Mouse (Mus musculus) mouse trophoblast stem cell (cell line): ENCODE data around the gene Nckap1l.

Source experiments
- in situ Hi-C, 2 experiments: fragments of 300-500 bp; cut with MseI, MboI; formaldehyde crosslinking; loops; 2 replicates in 1 of 2; 3 replicates in 1 of 2; pipeline ENCODE4 v1.15.1; 2025

Nckap1l gene

DNA sequence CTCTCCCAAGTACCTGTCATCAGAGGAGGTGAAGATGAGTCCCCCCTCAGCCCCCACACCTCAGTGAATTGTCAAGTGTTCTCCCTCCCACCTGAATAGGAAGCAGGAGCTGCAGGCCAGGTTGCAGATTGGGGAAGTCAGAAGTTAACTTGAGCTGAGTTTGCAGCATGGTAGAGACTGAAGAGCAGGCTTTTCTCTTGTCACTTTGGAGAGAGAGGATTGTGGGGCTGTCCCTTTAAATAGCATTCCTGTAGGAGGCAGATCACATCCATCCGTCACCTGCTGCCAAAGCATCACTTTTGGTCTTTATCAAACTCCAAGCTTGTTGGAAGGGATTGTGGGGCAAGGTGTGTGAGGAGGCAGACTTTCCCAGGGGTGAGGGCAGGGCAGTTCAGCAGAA, 47.1 kb downstream of the Nckap1l start:
- in situ Hi-C loops, result no loop called here

DNA sequence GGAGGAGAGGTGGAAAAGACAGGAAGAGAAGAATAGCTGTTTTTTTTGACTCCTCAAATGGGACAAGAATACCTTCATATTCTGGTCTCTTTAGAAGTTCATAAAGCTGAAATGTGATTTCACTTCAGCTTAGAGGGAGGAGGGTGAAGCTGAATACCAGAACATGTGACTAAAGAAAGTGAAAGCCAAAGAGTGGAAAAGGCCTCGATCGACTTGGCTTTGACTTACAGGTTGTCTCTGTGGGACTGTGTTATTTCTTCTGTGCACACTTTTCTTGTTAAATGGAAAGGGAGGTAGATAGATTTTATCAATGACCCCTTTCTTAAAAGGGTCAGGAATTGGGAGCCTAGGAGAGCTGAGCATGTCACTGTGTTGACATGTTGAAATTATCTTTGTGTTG, 47.6 kb downstream of the Nckap1l start:
- in situ Hi-C loops, result no loop called here

DNA sequence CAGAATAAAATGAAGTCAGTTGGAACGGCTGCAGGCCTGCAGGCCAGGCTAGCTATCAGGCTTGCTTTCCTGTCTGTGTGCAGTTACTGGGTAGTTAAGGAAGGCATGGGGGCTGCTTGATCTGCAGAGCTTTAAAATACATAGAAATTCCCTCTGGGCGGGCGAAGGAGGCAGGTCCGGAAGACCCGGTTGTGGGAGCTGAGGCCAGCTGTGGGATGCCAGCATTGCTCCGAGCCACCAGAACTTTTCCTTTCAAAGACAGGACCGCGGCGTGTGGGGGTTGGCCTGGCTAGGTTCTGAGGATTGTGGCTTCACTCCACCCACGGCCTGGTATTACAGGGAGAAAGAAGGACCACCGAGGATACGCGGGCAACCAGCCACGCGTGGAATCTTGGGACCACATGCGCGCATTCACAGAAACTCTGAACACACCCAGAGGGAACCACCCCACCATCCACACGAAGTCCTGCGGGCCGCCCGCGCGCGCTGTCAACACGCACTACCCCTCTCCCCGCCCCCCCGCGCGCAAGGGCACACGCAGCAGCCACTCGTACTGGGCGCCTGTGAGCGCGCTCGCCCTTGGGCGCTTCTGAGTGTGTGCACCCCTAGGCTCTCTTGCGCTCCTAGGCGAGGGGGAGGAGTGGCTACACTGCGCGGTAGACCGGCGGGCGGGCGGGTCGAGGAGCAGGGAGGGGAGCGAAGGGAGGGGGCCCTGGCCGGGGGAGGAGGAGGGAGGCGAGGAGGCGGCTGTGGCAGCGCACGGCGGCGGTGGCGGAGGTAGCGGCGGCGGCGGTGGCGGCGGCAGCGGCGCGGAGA, 49.0 kb downstream of the Nckap1l start, which contains the start of gene Pde1b:
Gene Pde1b (plus strand): TSS at position 600 of the 816 bp plus-strand sequence.
- in situ Hi-C loops, result no loop called here

DNA sequence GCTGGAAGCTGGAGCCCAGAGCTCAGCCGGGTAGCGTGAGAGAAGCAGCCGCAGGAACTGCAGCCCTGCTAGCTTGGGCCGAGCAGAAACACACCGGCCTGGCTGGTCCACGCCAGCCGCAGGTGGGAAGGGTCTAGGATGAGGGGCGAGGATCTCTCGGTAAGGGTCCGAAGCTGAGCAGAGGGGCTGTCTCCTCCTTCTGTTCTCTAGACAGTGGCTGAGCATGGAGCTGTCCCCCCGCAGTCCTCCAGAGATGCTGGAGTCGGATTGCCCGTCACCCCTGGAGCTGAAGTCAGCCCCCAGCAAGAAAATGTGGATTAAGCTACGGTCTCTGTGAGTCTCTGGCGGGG, 49.6 kb downstream of the Nckap1l start:
- in situ Hi-C loops, result no loop called here

DNA sequence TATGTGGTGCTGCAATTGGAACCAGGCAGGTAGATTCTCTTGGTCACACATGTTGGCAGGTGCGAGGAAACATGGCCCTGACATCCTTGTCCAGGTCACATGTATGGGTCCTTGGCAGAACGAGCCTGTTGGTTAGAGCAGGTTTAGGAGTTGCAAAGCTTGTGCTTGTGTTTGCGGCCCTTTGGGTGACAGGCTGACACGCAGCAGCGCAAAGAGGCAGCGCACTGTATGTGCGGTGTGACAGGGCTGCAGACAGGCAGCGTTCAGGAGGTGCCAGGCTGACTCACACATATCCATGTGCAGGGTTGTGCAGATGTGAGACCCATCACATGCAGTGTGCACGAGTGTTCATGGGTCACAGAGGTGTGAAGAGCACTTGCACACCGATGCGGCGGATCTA, 50.1 kb downstream of the Nckap1l start:
- in situ Hi-C loops, result no loop called here

DNA sequence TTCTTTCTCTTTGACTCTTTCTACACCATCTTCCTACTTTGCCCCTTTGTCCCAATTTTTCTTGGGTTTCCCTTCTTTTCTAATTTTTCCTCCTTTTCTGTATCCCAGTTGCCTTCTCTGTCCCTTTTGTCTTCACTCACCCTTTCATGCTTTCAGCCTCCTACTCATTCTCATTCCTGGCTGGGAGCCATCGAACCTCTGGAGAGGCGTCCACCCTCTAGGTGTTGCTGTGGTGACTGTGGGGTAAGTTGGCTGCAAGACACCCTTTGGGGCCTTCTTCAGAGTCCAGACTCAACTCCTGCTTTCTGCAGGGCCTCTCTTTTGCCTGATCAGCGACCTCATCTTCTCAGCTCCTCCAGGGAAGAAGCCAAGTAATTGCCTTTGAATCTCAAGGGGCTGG, 55.7 kb downstream of the Nckap1l start:
- in situ Hi-C loops, result no loop called here

DNA sequence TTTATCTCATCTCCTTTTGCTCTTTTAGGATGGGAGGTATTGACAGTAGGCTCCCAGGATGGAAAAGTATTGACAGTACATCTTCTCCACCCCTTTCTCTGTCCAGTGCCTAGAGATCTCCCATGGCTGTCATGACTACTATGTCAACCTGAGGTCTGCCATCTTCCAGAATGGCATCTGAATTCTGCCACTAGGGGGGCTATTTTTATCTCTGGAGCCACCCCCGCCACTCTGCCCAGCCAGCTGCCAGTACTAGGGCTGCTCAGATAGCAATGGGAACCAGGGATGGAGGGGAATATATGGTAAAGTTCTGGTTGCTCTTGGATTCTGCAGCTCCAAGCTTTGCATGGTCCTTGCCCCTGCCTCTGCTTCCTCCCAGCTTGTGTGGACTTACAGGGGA, 58.1 kb downstream of the Nckap1l start:
- in situ Hi-C loops, result no loop called here

DNA sequence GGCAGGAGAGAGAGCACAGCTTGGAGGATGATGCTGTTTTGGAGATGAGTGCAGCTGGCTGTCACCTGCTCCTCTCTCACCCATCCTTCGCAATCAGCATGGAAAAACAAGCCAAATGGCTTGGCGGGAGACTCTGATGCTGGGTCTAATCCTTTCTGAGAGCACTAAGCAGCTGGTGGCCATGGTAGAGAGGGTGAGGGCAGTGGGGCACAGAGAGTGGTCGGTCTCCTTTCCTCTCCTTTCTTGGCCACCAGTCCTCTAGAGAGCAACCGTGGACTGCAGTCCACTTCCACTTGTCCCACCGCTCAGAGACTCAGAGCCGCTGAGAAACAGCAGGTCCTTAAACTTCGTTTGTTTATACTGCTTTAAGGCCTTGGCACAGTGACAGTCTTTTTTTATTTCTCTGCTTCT, 60.0 kb downstream of the Nckap1l start:
- in situ Hi-C loops, result no loop called here

DNA sequence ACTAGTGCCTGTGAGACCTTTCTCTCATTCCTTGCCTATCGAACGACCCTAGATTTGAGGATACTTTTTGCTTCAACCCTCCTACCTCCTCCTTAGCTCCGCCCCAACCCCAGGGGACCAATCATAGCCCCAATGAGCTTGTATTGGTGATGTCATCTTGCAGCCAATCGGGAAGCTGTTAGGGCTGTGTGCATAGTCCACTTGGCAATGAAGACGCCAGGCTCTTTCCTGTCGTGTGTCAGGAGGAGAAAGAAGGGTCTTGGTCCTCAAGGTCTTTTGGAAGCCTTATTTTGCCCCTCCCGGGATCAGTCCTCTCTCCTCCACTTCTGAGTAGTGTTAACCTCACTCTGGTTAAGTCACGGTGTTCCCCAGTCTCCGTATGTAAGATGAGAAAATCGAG, 60.5 kb downstream of the Nckap1l start:
- in situ Hi-C loops, result no loop called here

DNA sequence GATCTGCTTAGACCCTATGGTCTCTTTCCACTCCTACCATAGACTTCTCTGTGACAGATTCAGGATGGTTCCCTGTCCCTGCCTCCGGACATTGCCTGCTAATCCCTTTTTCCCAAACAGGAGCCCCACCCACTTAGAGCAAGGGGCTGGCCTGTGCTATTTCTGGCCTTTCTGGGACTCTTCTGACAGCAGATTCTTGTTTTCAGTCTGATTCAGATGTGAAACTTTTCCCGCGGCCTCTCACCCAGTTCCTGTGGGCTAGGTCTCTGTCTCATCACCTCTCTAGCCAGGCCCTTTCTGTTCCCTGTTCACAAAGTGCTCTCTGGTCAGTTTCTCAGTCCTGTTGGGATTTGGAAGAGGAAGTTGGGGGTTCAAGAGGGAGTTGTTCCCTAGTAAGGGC, 61.3 kb downstream of the Nckap1l start:
- in situ Hi-C loops, result no loop called here

DNA sequence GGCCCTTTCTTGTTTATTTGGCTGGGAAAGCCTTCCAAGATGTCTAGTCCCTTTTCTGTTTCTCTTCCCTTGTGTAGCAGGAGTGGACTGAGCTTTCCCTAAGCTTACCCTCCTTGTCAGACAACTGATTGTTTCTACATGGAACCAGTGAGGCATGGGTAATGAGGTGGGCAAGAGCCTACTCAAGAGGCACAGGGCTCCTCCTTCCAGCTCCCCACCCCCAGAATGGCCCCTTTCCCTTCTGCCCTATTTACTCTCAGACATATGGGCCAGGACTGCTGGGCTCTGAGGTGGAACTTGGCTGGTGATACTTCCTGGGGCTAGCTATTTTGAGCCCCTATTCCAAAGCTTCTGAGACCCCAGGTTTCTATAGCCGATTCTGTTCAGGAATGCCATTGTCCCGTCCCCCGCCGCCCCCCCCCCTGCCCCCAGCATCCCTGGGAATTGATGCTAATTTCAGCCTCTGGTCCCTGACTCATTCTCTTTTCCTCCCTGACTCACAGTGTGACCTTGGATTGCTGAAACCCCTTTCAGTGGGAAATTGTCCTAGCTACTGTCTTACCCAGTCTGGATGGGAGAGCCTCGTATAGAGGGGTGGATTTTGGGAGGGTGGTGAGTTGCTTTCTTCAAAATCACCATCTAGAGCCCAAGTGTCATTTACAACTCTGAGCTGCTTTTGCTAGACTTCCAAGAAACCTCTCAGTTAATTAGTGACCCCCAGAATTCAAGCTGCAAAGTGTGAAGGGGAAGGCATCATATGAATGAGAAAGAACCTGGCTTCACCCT, 65.2 kb downstream of the Nckap1l start:
- in situ Hi-C loops, result no loop called here

DNA sequence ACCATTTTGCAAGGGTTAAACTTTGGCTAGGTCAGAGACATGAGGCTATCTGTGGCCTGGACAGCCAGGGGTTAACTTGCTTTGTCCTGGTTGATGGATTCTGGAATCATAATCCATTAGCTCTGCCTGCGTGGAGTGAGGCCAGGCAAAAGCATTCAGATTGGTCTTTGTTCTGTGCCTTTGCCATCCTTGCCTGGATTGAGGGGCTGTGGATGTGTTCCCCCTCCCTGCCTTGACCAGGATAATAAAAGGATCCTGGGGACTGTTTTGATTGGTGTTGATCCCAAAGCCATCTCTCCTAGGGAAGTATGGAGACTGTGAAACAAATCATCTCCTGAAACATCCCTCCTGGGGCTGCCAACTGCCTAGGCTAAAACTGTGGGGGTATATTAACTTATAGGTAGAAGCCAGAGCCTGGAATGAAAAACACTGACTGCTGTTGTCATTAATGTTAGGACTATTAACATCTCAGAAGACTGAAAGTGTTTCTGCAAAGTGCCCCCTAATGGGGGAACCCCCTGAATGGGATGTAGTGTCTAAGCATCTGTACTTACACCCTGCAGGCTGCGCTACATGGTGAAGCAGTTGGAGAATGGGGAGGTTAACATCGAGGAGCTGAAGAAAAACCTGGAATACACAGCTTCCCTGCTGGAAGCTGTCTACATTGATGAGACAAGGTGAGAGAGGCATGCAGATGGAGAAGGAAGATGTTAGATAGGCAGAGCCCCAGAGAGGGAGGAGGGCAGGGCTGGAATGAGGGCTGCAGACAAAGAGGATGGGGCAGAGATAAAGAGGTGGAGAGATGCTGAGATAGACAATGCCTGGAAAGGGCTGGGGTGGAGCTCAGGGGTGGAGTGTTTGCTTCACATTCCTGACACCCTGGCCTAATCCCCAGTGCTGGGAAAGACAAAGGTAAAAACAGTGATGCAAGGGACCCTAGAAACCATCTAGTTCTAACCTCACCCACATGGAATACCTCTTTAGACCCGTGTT, 66.1 kb downstream of the Nckap1l start:
- in situ Hi-C loops, result no loop called here

DNA sequence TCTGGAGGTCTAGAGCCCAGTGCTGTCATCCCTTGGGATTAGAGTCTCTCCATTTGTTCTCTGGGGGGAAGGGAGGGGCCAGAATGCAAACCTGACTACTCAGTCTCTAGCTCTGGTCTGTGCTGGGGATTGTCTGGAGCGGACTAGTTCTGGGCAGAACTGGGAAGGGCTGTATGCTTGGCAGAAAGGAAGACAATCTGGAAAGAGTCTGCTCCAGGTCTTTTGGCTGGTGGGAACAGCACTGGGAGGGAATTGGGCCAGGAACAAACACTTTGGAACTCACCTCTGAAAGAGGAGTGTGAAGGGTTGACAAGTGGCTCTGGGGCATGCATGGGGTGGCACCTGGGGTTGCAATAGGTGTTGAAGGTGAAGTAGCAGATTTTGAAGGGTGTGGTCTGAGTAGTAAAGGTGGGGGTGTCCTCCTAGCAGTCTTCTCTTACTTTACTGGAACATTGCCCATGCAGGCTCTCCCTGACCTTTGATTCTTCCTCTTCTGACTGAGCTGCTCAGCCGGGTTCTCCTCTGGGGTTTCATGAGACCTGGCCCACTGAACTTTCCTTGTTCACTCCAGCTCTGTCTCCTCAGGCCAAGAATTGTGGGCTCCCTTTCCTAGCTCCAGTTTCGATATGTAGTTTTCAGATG, 69.0 kb downstream of the Nckap1l start:
- in situ Hi-C loops, result no loop called here

DNA sequence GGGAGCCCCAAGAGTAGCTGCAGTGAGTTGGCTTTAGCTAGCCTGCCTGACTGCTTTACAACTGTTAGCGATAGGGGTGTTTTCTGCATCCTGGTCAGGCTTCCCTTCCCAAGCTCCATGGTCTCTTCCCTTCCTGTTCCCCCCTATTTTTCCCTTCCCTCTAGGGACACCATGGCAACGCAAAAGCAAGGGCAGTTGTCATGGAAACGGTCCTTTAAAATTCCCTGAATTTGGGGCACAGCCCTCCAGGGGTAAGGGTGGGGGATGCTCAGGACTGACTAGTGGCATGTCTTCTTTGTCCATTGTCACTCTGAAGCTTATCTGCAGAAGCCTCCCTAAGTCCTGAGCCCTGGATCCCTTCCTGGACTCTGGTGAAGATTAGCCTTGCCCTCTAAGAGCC, 69.6 kb downstream of the Nckap1l start:
- in situ Hi-C loops, result no loop called here

DNA sequence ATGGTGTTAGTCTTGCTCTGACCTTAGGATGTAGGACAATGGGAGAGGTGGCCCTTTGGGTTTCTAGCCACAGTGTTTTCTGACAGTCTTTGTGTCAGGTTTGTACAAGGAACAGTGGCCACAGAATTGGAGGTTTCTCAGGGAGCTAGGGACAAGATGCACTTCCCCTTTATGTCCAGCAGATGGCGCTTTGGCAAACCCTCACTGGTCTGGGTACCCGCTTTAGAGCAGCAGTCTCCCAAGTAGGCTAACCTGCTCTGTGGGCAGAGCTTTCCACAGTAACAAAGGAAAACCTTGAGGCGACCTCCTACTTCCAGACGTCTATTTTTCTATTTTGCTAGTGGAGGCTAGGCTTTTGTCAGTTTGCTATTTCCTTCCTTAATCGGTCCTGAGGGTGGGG, 76.8 kb downstream of the Nckap1l start:
- in situ Hi-C loops, result no loop called here

DNA sequence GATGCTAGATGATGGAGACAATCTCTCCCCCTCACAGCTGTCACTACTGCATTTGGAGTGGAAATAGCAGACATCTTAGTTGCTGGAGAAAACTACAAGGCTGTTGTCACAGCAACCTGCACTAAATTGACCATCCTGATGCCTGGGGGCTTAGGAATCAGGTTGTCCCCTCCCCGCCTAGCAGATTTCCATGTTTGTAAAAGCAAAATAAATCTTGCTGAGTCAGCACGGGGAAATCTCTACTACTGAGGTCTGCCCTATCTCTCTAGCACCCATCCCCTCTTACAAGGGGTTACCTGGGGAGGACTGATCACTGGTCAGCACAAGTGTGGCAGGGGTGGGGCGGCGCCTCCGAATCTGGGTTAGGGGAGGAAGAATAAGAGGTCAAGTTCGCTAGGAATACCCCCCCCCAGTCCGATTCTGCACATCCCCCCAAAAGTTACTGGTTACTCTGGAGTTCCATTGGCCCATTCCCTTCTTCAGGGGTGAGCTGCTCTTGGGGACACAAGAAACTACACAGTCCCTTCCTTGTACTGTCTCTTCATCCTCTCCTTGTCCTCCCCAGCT, 80.5 kb downstream of the Nckap1l start:
- in situ Hi-C loops, result no loop called here

DNA sequence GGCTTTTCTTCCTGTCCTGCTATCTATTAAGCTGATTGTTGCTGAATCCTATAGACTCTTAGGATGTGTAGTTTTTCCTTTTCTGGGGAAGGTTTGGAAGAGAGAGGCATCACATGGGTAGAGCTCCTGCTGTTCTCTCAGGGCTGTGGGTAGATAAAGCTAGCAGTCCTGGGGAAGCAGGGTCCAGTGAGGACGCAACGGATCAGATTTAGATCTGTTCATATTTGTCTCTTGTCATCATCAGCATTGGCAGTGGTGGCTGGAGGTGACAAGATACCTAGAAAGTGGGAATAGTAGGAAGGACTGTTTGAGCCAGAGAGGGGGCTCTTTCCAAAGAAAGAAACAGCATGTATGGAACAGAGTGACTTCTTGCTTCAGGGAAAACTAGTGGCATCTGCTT, 81.4 kb downstream of the Nckap1l start:
- in situ Hi-C loops, result no loop called here

DNA sequence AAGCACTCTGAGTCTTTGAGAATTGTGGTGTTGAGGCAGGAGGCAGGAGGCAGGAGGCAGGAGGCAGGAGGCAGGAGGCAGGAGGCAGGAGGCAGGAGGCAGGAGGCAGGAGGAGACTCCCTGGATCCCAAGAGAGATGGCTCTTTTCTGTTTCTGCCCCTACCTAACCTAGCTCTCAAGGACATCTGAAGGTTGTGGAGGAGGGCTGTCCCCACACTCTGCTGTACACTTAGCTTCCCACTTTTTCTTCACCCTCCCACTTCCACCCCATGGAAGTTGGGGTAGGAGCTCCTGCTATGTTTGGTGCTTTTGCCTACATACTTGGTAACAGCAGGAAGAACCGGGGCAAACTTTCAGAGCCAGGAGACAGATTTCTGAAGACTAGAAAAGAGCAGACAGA, 82.2 kb downstream of the Nckap1l start:
- in situ Hi-C loops, result no loop called here

DNA sequence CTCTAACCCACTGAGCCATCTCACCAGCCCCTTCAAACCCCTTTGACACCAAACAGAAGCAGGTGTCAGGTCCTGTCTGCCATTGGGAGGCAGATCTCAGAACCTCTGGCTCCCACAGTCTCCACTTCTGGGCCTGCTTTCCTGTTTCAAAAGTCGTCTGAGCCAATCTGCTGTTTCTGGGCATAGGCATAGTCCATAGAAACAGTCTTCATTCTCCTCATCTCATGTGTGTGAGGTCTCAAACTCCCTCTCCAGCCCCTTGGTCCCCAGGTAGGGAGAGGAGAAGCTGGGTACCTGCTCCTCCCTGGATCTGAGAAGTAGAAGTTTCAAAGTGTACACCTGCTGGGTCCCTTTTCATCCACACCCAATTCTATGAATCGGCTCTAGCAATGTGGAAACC, 82.9 kb downstream of the Nckap1l start:
- in situ Hi-C loops, result no loop called here

DNA sequence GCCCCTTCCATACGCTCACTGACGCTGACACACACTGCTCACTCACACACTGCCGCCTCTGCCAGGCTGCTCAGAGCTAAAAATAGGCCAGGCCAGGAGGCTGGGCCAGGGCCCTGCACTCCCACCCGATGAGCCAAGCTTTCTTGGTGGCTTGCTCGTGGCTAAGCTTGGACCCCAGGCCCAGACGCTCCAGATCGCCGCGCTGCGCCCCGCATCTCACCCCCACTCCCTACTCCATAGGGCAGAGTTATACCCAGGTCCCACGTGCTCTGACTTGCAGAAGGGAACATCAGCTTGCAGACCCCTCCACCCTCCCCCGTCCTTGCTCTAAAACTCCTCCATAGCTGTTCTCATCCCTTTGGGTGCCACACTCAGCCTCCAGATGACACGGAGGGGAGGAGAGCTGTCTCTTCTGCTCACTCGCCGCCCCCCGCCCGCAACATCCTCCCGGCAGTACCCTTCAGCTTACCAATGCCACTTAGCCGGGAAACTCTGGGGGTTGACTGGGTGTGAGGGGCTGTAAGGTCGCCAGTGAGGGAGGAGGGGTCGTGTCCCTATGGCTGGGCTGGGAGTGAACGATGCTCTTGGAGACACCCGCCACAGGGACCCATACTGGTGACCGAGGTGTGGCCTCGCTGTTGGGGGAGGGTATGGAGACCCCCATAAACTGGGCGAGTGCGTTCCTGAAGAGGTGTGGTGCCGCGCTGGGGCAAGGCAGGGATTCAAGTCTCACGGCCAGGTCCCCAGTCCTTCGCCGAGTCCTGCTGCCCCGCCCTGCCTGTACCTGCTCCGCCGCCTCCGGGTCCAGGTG, 83.6 kb downstream of the Nckap1l start:
- in situ Hi-C loops, result no loop called here
